Mouse (Mus musculus): ENCODE results near the gene Arntl.

- no peak for TF ChIP-seq CTCF (IDR thresholded peaks at IDR 0.05; ENCODE audit: borderline replicate concordance, extremely low read depth, insufficient read depth, insufficient read length)
- TF ChIP-seq POLR2A (IDR thresholded peaks at IDR 0.05; ENCODE audit: borderline replicate concordance, extremely low read depth, insufficient read depth, insufficient read length, poor library complexity, severe bottlenecking) = no peak
Measured at GRCm38 (mm10) chr7:113175481-113175880, 31.8 kb upstream of the Arntl start.
